ENCODE assay signal across 8 mouse cellular contexts in the genomic region with DNA sequence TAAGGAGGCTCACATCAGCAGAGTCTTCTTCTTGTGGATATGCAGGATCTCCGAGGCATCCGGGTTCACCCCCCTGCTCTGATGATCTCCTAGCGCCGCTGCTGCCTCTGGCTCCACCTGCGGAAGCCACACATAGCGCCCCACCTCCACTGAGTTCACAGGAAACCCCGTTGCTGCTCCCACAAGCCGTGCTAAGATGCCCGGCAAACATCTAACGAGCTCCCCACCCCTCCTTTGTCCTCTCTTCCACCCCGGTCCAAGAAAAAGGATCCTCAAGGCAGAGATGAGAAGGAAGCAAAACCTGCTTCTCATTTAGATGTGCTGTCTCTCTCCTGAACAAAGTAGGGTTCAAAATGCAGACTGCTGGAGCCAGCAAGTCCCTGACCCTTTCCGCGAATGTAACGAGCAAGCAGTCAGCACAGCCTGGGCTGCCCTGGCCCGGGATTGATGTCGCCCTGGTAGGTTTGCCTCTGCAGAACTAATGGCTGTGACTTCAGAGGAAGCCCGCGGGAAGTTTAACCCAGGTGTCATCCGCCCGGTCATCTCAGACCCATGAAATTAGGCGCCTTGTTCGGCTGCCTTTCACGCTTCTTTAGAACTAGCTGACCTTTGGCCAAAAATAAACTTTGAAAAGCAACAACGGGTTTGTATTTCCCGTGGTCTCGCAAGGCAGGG. TPM values are rescaled to one million over a fixed set of nuclear protein-coding genes. Genes with fewer than 3 reads are reported as not detected.
DNase-seq lines count a peak whose midpoint lies in the region; ATAC-seq and TF ChIP-seq lines count a peak whose summit lies in the region.

No protein-coding gene starts in this region.

- WGBS in intestine, embryonic 16.5 days, result 26% methylated on average over 26 of the region's 26 CpGs
- WGBS in liver, postnatal 0 days (ENCODE audit: insufficient replicate concordance), result 31% methylated on average over 26 of the region's 26 CpGs
- WGBS in neural tube, embryonic 15.5 days, result 19% methylated on average over 26 of the region's 26 CpGs

- no peak for TF ChIP-seq CTCF in liver, postnatal 0 days (IDR thresholded peaks at IDR 0.05; ENCODE audit: low read depth)

- H3K4me2 ChIP-seq in intestine, embryonic 16.5 days (ENCODE audit: low read depth, low read length), result 0 out of 2 replicates have a peak overlapping the region, but pooled peaks have one; percentile 18
- H3K4me2 ChIP-seq in liver, postnatal 0 days (ENCODE audit: low read depth, low read length), result peak overlapping the region; percentile 16
- H3K4me2 ChIP-seq in neural tube, embryonic 15.5 days, result peak overlapping the region; percentile 33

- H3K4me1 ChIP-seq in intestine, embryonic 16.5 days (ENCODE audit: control insufficient read depth, insufficient read depth, low read length), result no peaks in the 10 kb centered on the region
- H3K4me1 ChIP-seq in liver, postnatal 0 days (ENCODE audit: insufficient read depth), result no peaks in the 10 kb centered on the region
- H3K4me1 ChIP-seq in neural tube, embryonic 15.5 days, result peaks cover 24% of the 10 kb centered on the region

- H3K9me3 ChIP-seq in intestine, embryonic 16.5 days (ENCODE audit: control insufficient read depth, low read length), result no peaks in the 10 kb centered on the region
- no peaks in the 10 kb centered on the region for H3K9me3 ChIP-seq in liver, postnatal 0 days (ENCODE audit: low read length)
- no peaks in the 10 kb centered on the region for H3K9me3 ChIP-seq in neural tube, embryonic 15.5 days (replicated peaks)

- peak overlapping the region; percentile 0; the same call in 1 of the 2 replicates for H3K9ac ChIP-seq in intestine, embryonic 16.5 days (ENCODE audit: low read depth, low read length)
- H3K9ac ChIP-seq in liver, postnatal 0 days (replicated peaks), result no peak overlapping the region
- 0 out of 2 replicates have a peak overlapping the region, but pooled peaks have one; percentile 14 for H3K9ac ChIP-seq in neural tube, embryonic 15.5 days (replicated peaks)

- peak; percentile 71 for DNase-seq in embryo, embryonic 10.5 days (ENCODE audit: low spot score)
- no peak for DNase-seq in liver, postnatal 0 days
- no peak for DNase-seq in left cerebral cortex, adult 11 months (ENCODE audit: low spot score)
- no peak for DNase-seq in gastrocnemius, postnatal 4 days (ENCODE audit: low spot score in 2 of 2)
- no peak for DNase-seq in urinary bladder, postnatal 25 days (ENCODE audit: low spot score)

- no peak overlapping the region for H3K27ac ChIP-seq in intestine, embryonic 16.5 days (ENCODE audit: low read length)
- no peak overlapping the region for H3K27ac ChIP-seq in liver, postnatal 0 days (ENCODE audit: low read depth)
- H3K27ac ChIP-seq in neural tube, embryonic 15.5 days (replicated peaks), result no peak overlapping the region

- ATAC-seq in CD4-positive, CD25-positive, alpha-beta regulatory T cell, adult 4 months, result peak; percentile 99
- ATAC-seq in intestine, embryonic 16.5 days, result no peak
- ATAC-seq in liver, postnatal 0 days, result no peak
- ATAC-seq in neural tube, embryonic 15.5 days (ENCODE audit: low FRiP score), result no peak

- no peaks in the 10 kb centered on the region for H3K36me3 ChIP-seq in intestine, embryonic 16.5 days (ENCODE audit: control insufficient read depth, insufficient read depth, low read length)
- H3K36me3 ChIP-seq in liver, postnatal 0 days (replicated peaks; ENCODE audit: insufficient read depth, low read length), result peaks cover 3% of the 10 kb centered on the region; the same call in 1 of the 2 replicates
- H3K36me3 ChIP-seq in neural tube, embryonic 15.5 days, result no peaks in the 10 kb centered on the region

- no peak overlapping the region for H3K4me3 ChIP-seq in intestine, embryonic 16.5 days (ENCODE audit: low read length)
- H3K4me3 ChIP-seq in liver, postnatal 0 days (ENCODE audit: low read depth, low read length), result no peak overlapping the region
- H3K4me3 ChIP-seq in neural tube, embryonic 15.5 days (replicated peaks), result no peak overlapping the region; the same call in 1 of the 2 replicates

- no peaks in the 10 kb centered on the region for H3K27me3 ChIP-seq in intestine, embryonic 16.5 days (replicated peaks; ENCODE audit: control insufficient read depth, insufficient read depth, low read length)
- no peaks in the 10 kb centered on the region for H3K27me3 ChIP-seq in liver, postnatal 0 days (ENCODE audit: insufficient read depth, low read length)
- H3K27me3 ChIP-seq in neural tube, embryonic 15.5 days (replicated peaks), result 0 out of 2 replicates have a peak, but pooled peaks cover 2% of the 10 kb centered on the region

- TF ChIP-seq EP300 in liver, postnatal 0 days (IDR thresholded peaks at IDR 0.05; ENCODE audit: low read depth), result no peak

RNA-seq across cellular contexts. Expression of gene Habp2, which starts 33.4 kb away (rescaled TPM):
- polyA plus RNA-seq in CD4-positive, CD25-positive, alpha-beta regulatory T cell, adult 4 months (2017; shearing (Covaris generic)), result under 1 TPM in 1 of 2 experiments, not detected in 1; 0.36 TPM
- polyA plus RNA-seq in intestine, embryonic 16.5 days (2015; fragmentation: Nextera tagmentation; extraction: Ambion mirVana), result 10.1 and 12.7 TPM in 2 replicates
- polyA plus RNA-seq in liver, postnatal 0 days (2015; fragmentation: Nextera tagmentation; extraction: Ambion mirVana), result 48.4 and 49.3 TPM in 2 replicates
- 0.06 and 0.65 TPM in 2 replicates for polyA plus RNA-seq in neural tube, embryonic 15.5 days (2015; fragmentation: Nextera tagmentation; extraction: Ambion mirVana)
- under 1 TPM in 1 of 2 experiments, not detected in 1; 0.26 TPM for total RNA-seq in gastrocnemius, postnatal 4 days (2021)
